Mouse (Mus musculus): ENCODE results near the gene Obsl1. TPM values are rescaled to one million over a fixed set of nuclear protein-coding genes. Genes with fewer than 3 reads are reported as not detected.

Gene Obsl1
- polyA plus RNA-seq, 1 experiment from 2014 or later: 22.8 TPM

DNA sequence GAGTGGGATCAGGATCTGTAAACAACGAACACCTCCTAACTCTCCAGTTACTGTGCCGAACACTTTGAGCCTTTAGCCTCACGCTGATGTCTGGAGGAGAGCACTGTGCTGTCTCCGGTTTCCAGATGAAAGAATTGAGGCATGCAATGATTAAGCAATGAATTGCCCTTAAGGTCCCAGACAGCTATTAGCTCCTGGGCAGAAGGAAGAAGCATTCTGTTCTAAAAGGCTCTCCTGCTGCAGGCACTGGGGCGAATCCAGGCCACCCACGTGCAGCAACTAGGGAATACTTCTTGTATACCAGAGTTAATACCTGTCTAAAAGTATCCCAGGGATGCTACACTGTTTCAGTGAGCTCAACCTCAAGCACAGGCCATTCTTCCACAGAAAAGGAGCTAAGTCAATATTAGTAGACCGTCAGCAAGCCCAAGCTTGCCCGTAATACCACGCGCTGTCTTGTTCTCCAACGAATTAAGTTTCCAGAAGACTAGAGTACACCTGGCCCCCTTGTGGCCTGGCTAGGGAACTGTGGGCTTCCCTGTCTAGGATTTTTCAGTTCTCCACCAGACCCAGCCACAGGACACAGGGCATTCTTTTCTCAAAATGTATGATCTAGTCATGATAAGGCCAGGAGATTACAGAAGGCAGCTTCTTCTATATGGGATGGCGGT is 11.2 kb downstream of the Obsl1 start:
- Histone ChIP-seq H3K9ac (no peak overlapping the region), H3K9me3 (no peaks in the 10 kb centered on the region), H3K4me3 (no peak overlapping the region), H3K4me1 (replicated peaks) (no peaks in the 10 kb centered on the region; the same call in 1 of the 2 replicates), H3K27ac (no peak overlapping the region), H3K27me3 (peaks cover 35% of the 10 kb centered on the region), H3K4me2 (no peak overlapping the region), H3K36me3 (peaks cover 53% of the 10 kb centered on the region)
- no peak for ATAC-seq (ENCODE audit: low FRiP score)
- WGBS: 52% methylated on average over 12 of the region's 12 CpGs

- H3K4me3 ChIP-seq: no peak overlapping the region
- H3K4me1 ChIP-seq (replicated peaks): peaks cover 7% of the 10 kb centered on the region
- H3K9ac ChIP-seq: peak overlapping the region; percentile 46
- H3K27ac ChIP-seq: no peak overlapping the region
- H3K4me2 ChIP-seq: no peak overlapping the region
- 40% methylated on average over 24 of the region's 24 CpGs for WGBS
- no peak for ATAC-seq (ENCODE audit: low FRiP score)
- H3K36me3 ChIP-seq: peaks cover 34% of the 10 kb centered on the region
- peaks cover 59% of the 10 kb centered on the region for H3K27me3 ChIP-seq
- H3K9me3 ChIP-seq: no peaks in the 10 kb centered on the region
These were observed 13.6 kb downstream of the Obsl1 start for GRCm38 (mm10) chr1:75492579-75493170.

- peaks cover 76% of the 10 kb centered on the region for H3K27me3 ChIP-seq
- no peak overlapping the region for H3K9ac ChIP-seq
- peaks cover 23% of the 10 kb centered on the region for H3K36me3 ChIP-seq
- WGBS: 83% methylated on average over 34 of the region's 34 CpGs
- ATAC-seq (ENCODE audit: low FRiP score): no peak
- H3K9me3 ChIP-seq: no peaks in the 10 kb centered on the region
- H3K4me3 ChIP-seq: no peak overlapping the region
- H3K4me1 ChIP-seq (replicated peaks): peaks cover 22% of the 10 kb centered on the region
- no peak overlapping the region for H3K27ac ChIP-seq
- no peak overlapping the region for H3K4me2 ChIP-seq
These were observed 15.3 kb downstream of the Obsl1 start for GRCm38 (mm10) chr1:75490785-75491551.

GRCm38 (mm10) chr1:75487405-75488161 is 18.7 kb downstream of the Obsl1 start:
- Histone ChIP-seq H3K36me3 (peaks cover 57% of the 10 kb centered on the region), H3K27me3 (peaks cover 100% of the 10 kb centered on the region)

GRCm38 (mm10) chr1:75487040-75487404 is 19.2 kb downstream of the Obsl1 start:
- peak; percentile 34; the same call in 1 of the 2 replicates for ATAC-seq (ENCODE audit: low FRiP score)
- Histone ChIP-seq H3K27ac (no peak overlapping the region), H3K36me3 (peaks cover 63% of the 10 kb centered on the region), H3K4me1 (replicated peaks) (peaks cover 37% of the 10 kb centered on the region), H3K9me3 (no peaks in the 10 kb centered on the region), H3K4me3 (peak overlapping the region; percentile 49), H3K27me3 (peaks cover 100% of the 10 kb centered on the region), H3K9ac (no peak overlapping the region; the same call in 1 of the 2 replicates), H3K4me2 (peak overlapping the region; percentile 86)
- WGBS: under 1% methylated on average over 13 of the region's 13 CpGs

More at GRCm38 (mm10) chr1:75487405-75488161, 18.7 kb downstream of the Obsl1 start:
- peaks cover 31% of the 10 kb centered on the region for H3K4me1 ChIP-seq (replicated peaks)
- peak; percentile 70 for ATAC-seq (ENCODE audit: low FRiP score)
- no peaks in the 10 kb centered on the region for H3K9me3 ChIP-seq
- under 1% methylated on average over 62 of the region's 62 CpGs for WGBS
- H3K4me2 ChIP-seq: peak overlapping the region; percentile 86
- H3K9ac ChIP-seq: peak overlapping the region; percentile 68
- no peak overlapping the region for H3K27ac ChIP-seq
- peak overlapping the region; percentile 49 for H3K4me3 ChIP-seq

DNA sequence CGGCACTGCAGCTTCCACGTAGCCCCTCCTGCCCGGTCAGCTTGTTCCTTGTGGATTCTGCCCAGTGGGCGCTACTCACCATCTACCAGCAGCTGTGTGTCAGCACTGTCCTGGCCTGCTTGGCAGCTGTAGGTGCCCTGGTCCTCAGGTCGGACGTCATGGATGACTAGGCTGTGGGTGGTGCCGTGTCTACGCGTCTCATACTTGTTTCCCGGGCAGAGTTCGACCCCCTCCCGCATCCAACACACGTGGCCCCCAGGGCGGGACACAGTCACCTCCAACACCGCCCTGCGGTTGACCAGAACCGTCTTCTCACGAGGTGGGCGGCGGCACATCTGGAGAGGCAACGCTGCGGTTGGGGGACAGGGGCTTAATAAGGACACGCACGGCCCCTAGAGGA is 19.7 kb downstream of the Obsl1 start:
- H3K4me3 ChIP-seq: peak overlapping the region; percentile 49
- H3K27ac ChIP-seq: no peak overlapping the region
- no peaks in the 10 kb centered on the region for H3K9me3 ChIP-seq
- peaks cover 98% of the 10 kb centered on the region for H3K27me3 ChIP-seq
- peaks cover 63% of the 10 kb centered on the region for H3K36me3 ChIP-seq
- 7% methylated on average over 24 of the region's 24 CpGs for WGBS
- peak overlapping the region; percentile 86 for H3K4me2 ChIP-seq
- 0 out of 2 replicates have a peak, but pooled peaks have one; percentile 9 for ATAC-seq (ENCODE audit: low FRiP score)
- no peak overlapping the region; the same call in 1 of the 2 replicates for H3K9ac ChIP-seq
- H3K4me1 ChIP-seq (replicated peaks): peaks cover 39% of the 10 kb centered on the region

DNA sequence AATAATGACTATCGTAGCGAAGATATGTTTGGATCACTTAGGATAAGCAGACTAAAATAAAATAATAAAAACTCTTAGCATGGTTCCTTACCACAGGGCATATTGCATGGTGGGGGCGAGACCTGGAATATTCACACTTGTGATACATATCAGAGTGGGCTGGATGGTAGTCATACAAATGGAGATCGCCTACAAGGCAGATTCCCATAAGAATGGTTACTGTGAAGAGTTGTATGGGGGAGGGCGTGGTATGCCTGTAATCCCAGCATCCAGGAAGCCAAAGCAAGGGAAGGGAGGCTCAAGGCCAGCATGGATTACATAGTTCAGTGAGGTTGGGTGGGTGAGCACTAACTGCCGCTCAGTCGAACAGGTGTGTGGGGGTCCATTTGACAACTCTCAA is 25.5 kb downstream of the Obsl1 start:
- Histone ChIP-seq H3K27me3 (peaks cover 49% of the 10 kb centered on the region), H3K9ac (peak overlapping the region; percentile 94), H3K27ac (no peak overlapping the region), H3K9me3 (no peaks in the 10 kb centered on the region), H3K36me3 (peaks cover 48% of the 10 kb centered on the region), H3K4me2 (peak overlapping the region; percentile 86), H3K4me3 (peak overlapping the region; percentile 90), H3K4me1 (replicated peaks) (peaks cover 61% of the 10 kb centered on the region)
- whole genome bisulfite sequencing: 89% methylated on average over 7 of the region's 7 CpGs
- ATAC-seq (ENCODE audit: low FRiP score): no peak

- H3K9ac ChIP-seq: peak overlapping the region; percentile 94
- peak overlapping the region; percentile 92 for H3K27ac ChIP-seq
- peaks cover 48% of the 10 kb centered on the region for H3K36me3 ChIP-seq
- H3K27me3 ChIP-seq: peaks cover 42% of the 10 kb centered on the region
- 17% methylated on average over 13 of the region's 13 CpGs for WGBS
- peak overlapping the region; percentile 86 for H3K4me2 ChIP-seq
- H3K9me3 ChIP-seq: no peaks in the 10 kb centered on the region
- ATAC-seq (ENCODE audit: low FRiP score): no peak
- H3K4me1 ChIP-seq (replicated peaks): peaks cover 61% of the 10 kb centered on the region
- H3K4me3 ChIP-seq: peak overlapping the region; percentile 90
These were observed 26.2 kb downstream of the Obsl1 start for GRCm38 (mm10) chr1:75480036-75480435.

GRCm38 (mm10) chr1:75479635-75479989 is 26.6 kb downstream of the Obsl1 start:
- Histone ChIP-seq H3K4me1 (replicated peaks) (peaks cover 64% of the 10 kb centered on the region), H3K9ac (peak overlapping the region; percentile 94), H3K9me3 (no peaks in the 10 kb centered on the region), H3K4me3 (peak overlapping the region; percentile 90), H3K4me2 (peak overlapping the region; percentile 86), H3K27ac (peak overlapping the region; percentile 92), H3K36me3 (peaks cover 48% of the 10 kb centered on the region), H3K27me3 (peaks cover 38% of the 10 kb centered on the region)
- ATAC-seq (ENCODE audit: low FRiP score): no peak
- 1% methylated on average over 10 of the region's 24 CpGs for WGBS

- peak; percentile 89 for ATAC-seq (ENCODE audit: low FRiP score)
- peaks cover 48% of the 10 kb centered on the region for H3K36me3 ChIP-seq
- peak within 1 kb of the TSS; percentile 86 for H3K4me2 ChIP-seq
- peaks cover 68% of the 10 kb centered on the region for H3K4me1 ChIP-seq (replicated peaks)
- H3K9ac ChIP-seq: peak within 1 kb of the TSS; percentile 94
- H3K27ac ChIP-seq: peak within 1 kb of the TSS; percentile 92
- H3K4me3 ChIP-seq: peak within 1 kb of the TSS; percentile 90
- under 1% methylated on average over 65 of the region's 76 CpGs for WGBS
- peaks cover 32% of the 10 kb centered on the region for H3K27me3 ChIP-seq
- H3K9me3 ChIP-seq: no peaks in the 10 kb centered on the region
These were observed 27.2 kb downstream of the Obsl1 start, which contains the start of the genes Chpf and Tmem198 for GRCm38 (mm10) chr1:75478916-75479634. Chpf (minus strand) TSS chr1:75479307. Tmem198 (plus strand) TSS chr1:75479532.

DNA sequence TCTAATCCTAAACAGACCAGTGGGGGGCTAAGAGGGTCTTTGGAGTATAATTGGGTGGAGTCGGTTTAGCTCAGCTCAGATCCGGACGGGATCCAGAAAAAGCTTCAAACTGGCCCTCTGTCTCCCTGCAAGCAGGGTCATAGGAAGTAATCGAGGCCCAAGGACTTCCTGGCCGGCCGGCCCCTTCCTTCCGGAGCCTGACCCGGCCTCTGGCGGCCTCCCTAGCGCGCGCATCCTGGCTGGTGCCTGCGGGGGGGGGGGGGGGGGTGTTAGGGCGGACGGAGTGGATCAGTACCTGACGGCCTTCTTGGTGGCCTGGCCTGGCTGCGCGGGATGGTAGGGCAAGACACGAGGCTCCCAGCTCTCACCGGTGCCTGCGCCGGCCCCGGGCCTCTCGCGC is 27.8 kb downstream of the Obsl1 start:
- H3K9ac ChIP-seq: peak overlapping the region; percentile 94
- H3K27me3 ChIP-seq: peaks cover 27% of the 10 kb centered on the region
- H3K9me3 ChIP-seq: no peaks in the 10 kb centered on the region
- peaks cover 48% of the 10 kb centered on the region for H3K36me3 ChIP-seq
- peak overlapping the region; percentile 86 for H3K4me2 ChIP-seq
- H3K4me1 ChIP-seq (replicated peaks): peaks cover 68% of the 10 kb centered on the region
- under 1% methylated on average over 20 of the region's 25 CpGs for WGBS
- ATAC-seq (ENCODE audit: low FRiP score): no peak
- H3K27ac ChIP-seq: peak overlapping the region; percentile 92
- peak overlapping the region; percentile 90 for H3K4me3 ChIP-seq
